Mouse (Mus musculus) activated CD4-positive, CD25-positive, alpha-beta regulatory T cell, adult 4 months (primary cell): ENCODE measurements around the gene Zfp451. TPM values are rescaled to one million over a fixed set of nuclear protein-coding genes. Genes with fewer than 3 reads are reported as not detected.
"Not testable (repeated sequence)": the region's sequence is repeated elsewhere in the genome, so short reads cannot be mapped to it uniquely, and the experiment has no call there.

Experiments
- ATAC-seq: one replicate; pipeline ENCODE4 v1.8.0; 2017
- polyA plus RNA-seq, 2 experiments: library from polyadenylated mRNA; unstranded; fragments of 100-300 nt; shearing (Covaris generic); gene quantifications; one replicate each; pipeline ENCODE4 v1.2.1; 2017

Zfp451 gene
- polyA plus RNA-seq, 2 experiments from 2014 or later, result 11.4 to 16.8 TPM

DNA sequence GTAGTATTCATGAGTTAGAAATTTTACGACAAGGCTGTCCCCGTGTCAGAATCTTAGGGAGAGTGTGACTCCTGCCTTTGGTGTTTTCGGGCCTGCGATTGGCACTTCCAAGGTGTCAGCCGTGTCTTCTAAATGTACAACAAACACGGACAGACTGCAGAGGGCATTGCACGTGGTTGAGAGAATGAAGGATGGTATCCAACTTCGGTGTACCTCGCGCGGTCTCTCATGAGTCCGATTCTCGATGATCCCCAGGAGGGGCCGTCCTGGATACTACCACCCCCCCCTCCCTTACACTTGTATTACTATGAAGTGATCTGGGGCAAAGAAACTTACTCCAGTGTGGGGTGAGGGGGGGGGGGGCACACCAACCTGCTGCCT lies 57.4 kb downstream of the Zfp451 start:
- ATAC-seq, result no peak

DNA sequence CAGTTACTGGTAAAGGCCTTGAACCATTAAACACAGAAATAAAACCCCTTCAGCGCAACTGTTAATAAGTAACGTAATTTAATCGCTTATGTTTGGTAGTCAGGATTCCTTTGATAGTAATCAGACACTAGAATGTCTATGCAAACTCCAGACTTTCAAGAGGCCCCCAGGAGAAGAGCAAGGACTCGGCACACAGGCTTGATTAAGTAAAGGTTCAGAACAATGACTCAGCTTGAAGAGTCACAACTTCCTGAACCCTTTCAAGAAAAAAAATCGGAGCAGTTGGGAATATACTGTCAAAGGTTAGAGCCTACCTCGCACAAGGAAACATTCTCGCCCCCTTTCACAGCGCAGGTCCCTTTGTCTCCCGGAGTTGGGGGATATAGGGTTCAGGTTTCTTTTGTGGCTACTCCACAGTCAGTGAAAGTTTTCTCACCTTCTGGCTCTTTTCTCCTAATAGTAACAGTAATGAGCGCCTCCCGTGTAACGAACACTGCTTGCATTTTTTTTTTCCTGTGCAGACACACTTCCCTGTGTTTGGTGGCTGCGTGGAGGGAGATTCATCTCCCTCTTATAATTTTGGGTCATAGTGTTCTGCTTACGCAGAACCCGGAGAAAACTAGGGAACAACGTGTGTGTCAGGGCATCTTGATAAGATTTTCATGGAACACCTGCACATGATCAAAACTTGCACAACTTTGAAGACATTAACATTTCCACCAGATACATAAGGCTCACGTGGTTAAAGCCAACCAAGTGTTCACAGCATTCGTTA lies 58.0 kb downstream of the Zfp451 start:
- ATAC-seq, result no peak

DNA sequence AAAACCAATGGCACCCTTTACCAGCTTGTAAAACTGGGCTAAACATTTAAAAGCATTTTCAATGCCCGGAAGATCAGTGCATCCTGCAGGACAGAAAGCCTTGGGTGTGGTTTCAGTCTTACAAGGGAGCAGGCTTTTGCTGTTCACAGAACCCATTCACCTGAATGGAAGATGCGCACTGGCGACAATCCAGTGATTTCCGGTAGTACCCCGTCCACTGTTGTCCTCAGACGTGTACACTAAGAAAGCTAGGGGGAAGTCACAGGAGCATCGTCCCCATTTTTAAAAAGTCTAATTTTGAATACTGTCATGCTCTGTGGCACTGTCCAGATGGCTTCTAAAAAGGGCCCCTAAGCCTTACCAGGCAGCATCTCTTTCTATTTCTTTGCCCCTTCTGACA lies 58.6 kb downstream of the Zfp451 start:
- no peak for ATAC-seq

DNA sequence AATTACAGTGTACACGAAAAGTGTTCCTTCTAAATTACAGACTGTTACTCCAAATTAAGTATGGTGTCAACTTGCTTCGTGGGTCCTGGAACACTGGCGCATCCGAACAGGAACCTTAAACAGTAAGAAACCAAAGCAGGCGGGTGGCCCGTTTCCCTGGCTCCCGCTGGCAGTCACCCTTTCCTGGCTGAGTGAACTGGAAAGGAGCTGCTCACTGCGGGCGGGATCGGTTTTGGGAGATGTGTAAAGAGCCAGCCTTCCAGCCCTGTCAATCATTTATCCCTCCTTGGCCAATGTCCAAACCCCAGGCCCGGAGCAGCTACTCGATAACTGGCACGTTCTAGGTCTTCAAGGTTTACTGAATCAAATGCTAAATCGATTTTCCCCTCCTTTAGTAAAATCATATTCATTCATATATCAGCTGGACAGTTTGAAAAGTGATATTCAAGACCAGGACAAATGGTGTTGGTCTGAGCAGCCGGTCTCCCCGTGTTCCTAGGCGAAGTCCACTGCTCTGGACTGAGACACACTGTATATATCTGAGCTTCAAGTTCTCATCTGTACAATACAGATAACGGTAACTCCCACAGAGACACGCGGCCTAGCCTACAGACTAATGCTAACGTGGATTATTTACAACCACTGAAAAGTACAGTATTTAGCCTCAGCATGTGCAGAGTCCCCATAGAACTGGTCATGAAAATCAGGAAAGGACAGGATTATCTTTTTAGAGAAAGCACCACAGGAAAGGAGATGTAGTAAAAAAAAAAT lies 59.2 kb downstream of the Zfp451 start:
- no peak for ATAC-seq

DNA sequence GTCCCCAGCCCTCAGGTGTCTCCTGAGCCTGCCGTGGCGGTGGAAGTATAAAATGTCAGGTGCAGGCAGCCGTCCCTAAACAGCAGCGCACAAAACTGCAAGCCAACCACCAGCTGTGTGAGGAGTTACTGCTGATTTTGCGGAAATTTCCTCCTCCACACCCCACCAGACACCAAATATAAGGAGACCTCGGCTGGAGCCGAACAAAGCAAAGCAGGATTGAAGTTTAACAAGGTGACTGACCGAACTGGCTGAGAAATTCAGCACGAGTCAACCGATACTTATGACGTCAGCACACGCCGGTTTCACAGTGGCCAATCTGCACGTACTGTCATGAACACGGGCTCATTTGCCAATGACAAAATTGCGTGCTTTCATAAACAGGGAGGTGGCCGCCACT lies 60.3 kb downstream of the Zfp451 start:
- ATAC-seq, result no peak

DNA sequence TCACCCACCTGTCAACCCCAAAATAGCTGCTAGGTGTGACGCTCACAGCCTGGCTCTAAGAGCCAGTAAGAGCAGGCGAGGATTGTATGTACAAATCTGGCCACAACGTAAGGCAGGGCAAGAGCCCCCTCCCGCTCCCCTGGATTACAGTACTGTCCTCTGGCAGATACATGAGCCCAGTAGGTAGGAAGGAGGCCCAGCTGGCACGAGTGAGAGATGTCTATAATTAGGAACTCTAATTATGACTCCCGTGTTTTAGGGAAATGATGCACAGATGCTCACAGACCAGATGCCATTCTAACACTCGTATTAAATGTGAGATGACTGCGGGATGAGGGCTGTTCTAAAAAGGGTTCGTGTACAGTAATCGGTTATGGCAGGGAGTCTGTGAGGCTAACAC lies 63.1 kb downstream of the Zfp451 start:
- ATAC-seq, result no peak

DNA sequence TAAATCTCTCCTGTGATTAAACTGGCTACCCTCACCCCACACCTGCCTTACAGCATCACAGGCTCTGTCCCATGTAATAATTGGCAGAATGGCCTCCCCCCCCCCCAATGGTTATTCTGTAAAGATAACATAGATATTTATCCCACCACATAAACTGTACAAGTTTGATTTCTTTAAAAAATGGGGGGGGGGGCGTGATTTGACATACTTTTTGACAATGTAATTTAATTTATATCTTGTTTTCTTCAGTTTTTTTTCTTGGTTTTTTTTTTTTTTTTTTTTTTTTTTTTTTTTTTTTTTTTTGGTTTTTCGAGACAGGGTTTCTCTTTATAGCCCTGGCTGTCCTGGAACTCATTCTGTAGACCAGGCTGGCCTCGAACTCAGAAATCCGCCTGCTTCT lies 64.7 kb downstream of the Zfp451 start:
- not testable (repeated sequence) for ATAC-seq

DNA sequence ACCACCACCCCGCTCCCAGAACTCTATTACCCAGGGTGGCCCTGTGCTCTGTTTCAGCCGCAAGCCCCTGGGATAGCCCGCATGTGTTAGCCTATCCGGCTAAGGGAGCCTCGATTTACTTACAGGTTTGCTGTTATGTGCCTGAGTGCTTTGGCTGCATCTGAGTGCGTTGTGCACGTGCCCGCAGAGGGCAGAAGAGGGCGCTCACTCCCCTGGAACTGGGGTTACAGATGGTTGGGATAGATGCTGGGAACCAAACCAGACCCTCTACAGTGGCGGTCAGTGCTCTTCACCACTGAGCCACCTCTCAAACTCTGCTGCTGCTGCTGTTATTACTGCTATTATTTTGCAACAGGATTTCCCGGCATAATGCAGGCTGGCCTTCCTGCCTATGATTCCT lies 65.3 kb downstream of the Zfp451 start:
- no peak for ATAC-seq

DNA sequence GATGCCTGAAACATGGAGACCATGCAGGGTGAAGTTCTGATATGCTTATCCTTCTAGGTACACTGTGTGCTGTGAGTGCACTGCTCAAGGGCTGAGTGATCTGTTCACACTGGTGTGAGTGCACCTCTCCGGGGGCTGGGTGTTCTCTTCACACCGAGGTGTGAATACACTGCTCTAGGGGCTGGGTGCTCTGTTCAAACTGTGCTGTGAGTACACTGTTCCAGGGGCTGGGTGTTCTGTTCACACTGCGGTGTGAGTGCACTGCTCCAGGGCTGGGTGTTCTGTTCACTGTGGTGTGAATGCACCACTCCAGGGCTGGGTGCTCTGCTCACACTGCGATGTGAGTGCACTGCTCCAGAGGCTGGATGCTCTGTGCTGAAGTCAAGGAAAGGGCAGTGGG lies 68.5 kb downstream of the Zfp451 start:
- no peak for ATAC-seq

DNA sequence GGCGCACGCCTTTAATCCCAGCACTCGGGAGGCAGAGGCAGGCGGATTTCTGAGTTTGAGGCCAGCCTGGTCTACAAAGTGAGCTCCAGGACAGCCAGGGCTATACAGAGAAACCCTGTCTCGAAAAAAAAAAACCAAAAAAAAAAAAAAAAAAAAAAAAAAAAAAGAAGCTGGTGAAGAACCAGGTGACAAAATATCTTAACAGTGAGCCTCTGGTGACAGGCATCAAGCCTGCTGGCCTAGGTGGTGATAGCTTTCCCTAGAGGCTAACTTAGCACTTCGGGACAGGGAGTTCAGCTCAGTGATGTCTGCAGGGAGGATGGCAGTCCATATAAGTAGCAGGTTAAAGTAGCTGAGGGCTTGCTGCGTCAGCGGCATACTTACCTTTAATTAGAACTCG lies 69.6 kb downstream of the Zfp451 start:
- ATAC-seq, result not testable (repeated sequence)

DNA sequence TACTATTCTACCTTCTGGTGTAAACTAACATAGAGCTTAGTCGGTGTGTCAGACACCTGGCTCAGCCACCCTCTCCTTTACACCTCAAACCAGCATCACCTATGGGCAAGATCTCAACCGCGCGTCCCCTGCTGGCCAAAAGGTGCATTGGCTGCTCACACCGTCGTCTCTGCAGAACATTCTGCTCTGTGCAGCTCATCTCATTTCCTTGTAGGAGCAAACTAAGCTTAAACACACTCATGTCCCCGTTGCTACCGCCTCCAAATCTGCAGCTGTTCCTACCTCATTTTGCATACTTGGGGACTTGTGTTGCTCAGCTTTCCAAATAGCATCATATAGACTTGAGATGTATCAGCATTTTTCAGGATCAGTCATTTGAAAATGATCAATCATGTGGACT lies 71.5 kb downstream of the Zfp451 start:
- ATAC-seq, result peak; percentile 67

DNA sequence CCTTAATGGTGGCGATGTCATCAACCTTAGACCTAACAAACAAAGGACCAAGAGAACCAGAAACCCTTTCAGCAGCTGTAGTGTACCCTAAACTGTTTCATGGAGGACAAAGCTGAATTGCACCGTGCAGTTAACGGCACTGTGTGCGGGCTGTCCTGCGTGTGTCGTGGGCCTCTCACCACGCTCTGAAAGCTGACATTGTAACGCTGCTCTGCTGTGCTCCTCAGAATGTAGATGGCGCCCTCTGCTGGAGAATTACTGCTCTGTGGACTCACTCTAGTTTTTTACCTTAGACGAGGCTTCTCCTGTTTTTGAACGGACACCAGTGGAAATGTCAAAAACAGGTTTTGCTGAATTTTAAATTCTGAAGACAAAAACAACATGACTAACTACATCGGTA lies 75.1 kb downstream of the Zfp451 start:
- ATAC-seq, result peak; percentile 81

DNA sequence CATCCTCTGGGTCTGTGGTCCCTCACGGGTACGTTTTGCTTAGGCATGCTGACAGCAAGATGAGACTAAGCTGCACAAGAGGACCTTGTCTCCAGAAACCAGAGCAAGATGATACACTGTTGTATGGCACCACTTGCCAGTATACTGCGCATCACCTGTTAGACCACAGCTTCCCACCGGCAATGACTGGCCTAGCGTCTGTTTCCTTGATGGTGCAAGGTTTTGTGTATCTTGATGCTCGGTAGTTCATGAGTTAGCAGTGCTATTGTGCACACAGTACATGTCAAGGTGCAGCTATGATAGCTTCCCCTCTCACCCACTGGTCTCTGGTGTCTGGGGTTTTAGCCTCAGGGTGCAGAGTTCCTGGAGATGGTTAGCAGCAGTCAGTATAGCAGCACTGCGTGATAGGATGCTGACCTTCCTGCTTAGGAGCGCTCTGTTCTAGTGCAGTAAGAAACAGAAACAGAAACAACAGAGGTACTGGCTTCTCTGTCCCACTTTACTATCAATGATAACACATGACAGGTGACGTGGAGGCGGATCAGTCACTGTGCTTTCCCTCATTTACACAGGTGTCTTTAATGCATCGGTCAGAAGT lies 75.6 kb downstream of the Zfp451 start:
- peak; percentile 44 for ATAC-seq

DNA sequence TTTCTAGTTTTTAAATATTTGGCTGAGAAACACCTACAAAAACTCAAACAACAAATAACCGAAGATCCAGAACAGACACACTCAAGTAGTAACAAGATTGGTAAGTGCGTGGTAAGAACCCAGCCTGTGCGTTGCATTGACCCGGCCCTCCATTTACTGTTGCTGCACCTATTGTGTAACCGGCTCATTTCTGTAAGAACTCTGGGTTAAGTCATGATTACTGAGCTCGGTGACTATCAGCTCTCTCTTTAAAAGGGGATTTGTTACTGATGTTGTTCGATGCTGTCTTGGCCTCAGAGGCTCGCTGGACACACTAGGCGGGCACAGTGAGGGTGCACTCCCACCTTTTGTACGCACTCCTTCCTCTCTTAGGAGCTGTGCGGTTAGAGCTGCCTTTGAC lies 76.1 kb downstream of the Zfp451 start:
- no peak for ATAC-seq

DNA sequence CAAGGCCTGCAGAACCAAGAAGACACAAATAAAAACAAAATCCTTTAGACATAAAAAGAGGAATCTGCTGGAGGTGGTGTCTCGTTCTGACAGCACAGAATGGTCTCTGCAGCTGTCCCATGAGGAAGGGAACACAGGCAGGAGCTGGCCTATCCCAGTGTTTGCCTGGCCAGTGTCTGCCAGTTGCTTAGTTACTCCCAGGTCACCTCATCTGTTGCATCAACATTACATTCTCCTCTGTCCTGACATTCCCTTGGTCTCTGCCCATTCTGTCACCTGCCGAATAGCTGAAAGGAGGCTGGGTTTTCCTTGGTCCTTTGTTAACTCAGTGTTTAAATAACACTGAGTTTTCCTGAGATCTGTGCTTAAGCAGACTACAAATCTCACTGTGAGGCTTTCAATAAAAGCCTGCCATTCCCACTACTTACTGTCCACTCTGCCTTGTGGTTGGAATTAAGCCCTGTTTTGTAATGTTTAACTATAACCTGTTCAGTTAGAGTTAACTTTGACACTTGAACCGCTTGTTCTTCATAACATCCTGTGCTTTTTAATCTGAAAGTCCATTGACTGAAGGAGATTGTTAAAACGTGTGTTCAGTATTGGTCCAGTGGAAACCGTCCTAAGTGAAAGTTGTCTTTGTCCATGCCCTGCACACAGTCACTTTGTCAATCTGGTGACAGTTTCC lies 80.3 kb downstream of the Zfp451 start:
- no peak for ATAC-seq

DNA sequence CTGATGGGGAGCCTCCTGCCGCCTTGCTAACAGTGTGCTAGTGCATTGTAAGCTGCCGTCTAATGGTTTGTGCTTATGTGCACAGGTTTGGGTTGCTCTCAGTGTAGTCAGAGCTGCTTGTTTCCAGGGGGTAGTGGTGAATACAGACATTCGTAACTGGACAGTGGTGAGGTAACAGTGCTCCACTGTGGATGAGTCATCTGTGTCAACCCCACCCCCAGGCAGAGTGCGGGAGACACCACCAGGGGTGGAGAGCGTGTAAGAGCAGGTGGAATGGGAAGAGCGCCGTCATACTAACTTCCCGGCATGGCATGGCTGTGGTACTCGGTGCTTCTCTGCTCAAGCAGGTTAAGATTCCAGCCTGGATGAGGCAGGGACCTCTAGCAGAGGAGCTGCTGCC lies 81.4 kb downstream of the Zfp451 start:
- no peak for ATAC-seq

DNA sequence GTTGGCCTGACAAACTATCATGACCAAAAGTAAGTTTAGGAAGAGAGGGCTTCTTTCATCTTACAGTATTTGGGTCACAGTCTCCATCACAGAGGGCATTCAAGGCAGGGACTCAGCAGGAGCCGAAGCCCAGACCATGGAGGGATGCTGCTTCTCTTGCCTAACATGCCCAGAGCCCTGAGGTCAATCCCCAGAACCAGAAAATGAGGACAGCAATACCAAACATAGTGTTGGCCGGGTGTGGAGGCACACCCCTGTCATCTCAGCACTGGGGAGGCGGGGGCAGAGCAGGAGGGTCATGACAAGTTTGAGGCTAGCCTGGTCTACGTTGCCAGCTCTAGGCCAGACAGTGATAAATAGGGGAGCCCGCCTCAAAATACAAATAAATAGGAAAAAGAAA lies 89.3 kb downstream of the Zfp451 start:
- no peak for ATAC-seq

DNA sequence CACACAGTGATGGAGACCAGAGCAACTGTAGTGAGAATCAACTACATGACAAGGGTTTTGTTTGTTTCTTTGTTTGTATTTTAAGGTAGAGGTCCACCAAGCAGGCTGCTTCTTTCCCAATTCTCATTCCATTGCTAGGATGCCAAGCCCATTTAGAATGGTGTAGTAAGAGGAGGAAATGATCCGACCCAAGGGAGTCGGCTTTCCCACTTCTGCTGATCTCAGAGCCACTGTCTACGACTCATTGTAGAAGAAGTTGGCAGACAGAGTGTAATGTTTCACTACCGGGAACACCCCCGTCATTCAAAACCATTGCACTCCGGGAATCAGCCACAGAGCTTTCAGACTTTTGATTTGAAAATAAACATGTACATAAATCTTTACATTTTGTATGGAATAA lies 89.9 kb downstream of the Zfp451 start:
- ATAC-seq, result no peak

DNA sequence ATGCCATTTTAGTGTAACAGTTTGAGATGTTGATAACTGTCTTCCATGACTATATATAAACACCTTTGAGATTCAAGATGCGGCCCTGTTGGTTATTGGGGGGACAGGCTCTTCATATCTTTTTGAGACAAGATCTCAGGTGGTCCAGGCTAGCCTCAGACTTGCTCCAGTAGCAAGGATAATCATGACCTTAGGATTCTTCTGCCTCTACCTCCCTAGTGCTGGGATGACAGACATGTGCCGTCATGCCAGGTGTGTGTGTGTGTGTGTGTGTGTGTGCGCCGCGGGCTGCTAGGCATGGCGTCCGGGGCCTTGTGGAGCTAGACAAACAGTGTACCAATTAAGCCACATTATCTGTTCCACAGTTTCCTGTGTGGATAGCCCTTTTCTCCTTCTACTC lies 93.4 kb downstream of the Zfp451 start:
- no peak for ATAC-seq

DNA sequence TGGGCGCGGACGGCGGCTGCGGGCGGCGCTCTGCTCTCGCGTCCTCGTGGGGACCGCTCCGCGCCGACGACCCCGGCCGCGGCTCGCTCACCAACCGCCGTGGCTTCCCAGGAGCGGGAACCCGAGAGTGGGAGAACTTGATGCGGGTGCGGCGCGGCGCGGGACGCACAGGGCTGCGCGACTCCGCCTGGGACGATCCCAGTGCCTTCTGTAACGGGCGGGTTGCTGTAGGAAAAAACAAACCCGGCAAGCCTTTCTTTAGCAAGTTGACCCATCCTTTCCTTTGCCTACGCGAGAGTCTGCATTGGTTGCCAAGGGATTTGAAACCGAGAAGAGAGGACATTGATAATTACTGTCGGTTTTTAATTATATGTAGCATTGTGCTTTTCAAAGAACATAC lies 94.2 kb downstream of the Zfp451 start:
- no peak for ATAC-seq

DNA sequence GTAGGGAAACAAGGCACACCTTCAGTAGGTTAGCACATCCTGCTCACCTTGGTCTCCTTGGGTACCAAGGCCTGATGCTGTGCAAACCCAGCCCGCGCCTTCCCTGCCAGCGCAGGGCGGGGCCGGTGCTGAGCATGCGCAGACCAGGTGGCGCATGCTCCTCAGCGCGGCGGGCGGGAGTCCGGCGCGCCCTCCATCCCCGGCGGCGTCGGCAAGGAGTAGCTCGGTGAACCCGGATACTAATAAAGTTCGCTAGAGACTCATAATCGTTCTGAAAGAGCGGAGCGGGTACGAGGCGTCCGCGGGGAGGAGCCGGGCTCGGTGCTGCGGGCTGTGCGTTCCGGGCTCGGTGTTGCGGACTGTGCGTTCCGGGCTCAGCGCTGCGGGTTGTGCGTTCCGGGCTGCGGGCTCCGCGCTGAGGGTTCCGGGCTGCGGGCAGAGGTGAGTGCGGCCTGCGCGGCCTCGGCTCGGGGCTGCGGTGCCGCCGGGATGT lies 94.6 kb downstream of the Zfp451 start, which contains the start of gene Rab23:
TSS of gene Rab23 (plus strand) at position 155 of the 493 bp plus-strand sequence.
- ATAC-seq, result peak; percentile 89

DNA sequence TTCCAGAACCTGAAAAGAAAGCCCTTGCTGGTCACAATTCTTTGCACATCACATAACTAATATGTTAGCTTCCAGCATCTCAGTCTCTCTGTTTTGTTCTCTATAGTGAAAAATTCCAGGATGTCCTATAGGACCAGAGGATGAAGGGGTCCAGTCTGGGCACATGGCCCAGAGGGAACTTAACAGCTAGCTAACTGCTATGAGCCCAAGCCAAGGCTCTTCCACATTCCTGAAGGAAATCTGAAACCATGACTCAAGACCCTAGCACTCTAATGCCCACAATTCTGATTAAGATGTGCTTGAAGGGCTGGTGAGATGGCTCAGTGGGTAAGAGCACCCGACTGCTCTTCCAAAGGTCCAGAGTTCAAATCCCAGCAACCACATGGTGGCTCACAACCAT lies 96.8 kb downstream of the Zfp451 start:
- ATAC-seq, result no peak

DNA sequence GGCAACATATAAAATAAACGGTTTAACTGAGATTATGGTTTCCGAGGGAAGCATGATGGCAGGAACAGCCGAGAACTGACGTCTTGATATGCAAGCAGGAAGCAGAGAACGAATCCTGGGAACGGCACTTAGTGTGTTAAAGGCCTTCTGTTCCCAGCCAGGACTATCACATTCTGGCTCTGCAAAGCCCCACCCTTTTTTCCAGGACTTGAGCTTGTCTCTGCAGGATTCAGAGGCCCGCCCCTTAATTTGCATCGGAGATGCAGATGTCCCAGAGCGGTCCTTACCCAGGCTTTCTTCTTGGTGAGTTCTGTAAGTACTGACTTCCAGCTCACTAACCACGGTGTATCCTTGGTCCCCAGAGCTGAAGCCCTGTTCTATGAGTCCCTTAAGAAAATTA lies 99.6 kb downstream of the Zfp451 start:
- ATAC-seq, result no peak
